Mouse (Mus musculus) forebrain, embryonic 11.5 days (tissue): ENCODE measurements at regions not wholly inside any gene's neighbourhood (a gene's known extent, or its start where the extent isn't known, plus 50 kb on each side); places are given as distances from the start of the nearest gene placed in this dataset.

ENCODE experiments used
- ATAC-seq: fragments of 200-750 bp; cut with Nextera tagmentation; replicated peaks from 2 replicates; pipeline ENCODE4 v1.8.0; 2017; ENCODE audit warnings: moderate TSS enrichment; ENCODE audit not compliant: low FRiP score
- DNase-seq: peaks from one replicate; pipeline ENCODE4 v3.0.0-alpha.2; 2017; ENCODE audit warnings: low spot score
- H3K27ac ChIP-seq: fragments of 300-500 bp; sonication (generic); 2 replicates; pipeline ENCODE4 v1.5.1; 2014; ENCODE audit warnings: low read depth, low read length
- H3K27me3 ChIP-seq: fragments of 300-500 bp; sonication (generic); 2 replicates; pipeline ENCODE4 v1.6.1; 2014; ENCODE audit warnings: mild to moderate bottlenecking, low read length, mixed read lengths; ENCODE audit not compliant: control insufficient read depth, insufficient read depth
- H3K36me3 ChIP-seq: fragments of 300-500 bp; sonication (generic); 2 replicates; pipeline ENCODE4 v1.6.1; 2014; ENCODE audit warnings: mild to moderate bottlenecking, low read length, moderate library complexity, mixed read lengths; ENCODE audit not compliant: control insufficient read depth, insufficient read depth
- H3K4me1 ChIP-seq: fragments of 300-500 bp; sonication (generic); replicated peaks from 2 replicates; pipeline ENCODE4 v1.6.1; 2014; ENCODE audit warnings: low read length, mixed read lengths; ENCODE audit not compliant: control insufficient read depth, insufficient read depth
- H3K4me2 ChIP-seq: fragments of 300-500 bp; sonication (generic); 2 replicates; pipeline ENCODE4 v1.6.1; 2014; ENCODE audit warnings: low read depth, mild to moderate bottlenecking, low read length, moderate library complexity, mixed read lengths; ENCODE audit not compliant: severe bottlenecking
- H3K4me3 ChIP-seq: fragments of 300-500 bp; sonication (generic); 2 replicates; pipeline ENCODE4 v1.5.1; 2014; ENCODE audit warnings: low read depth, low read length
- H3K9ac ChIP-seq: fragments of 300-500 bp; sonication (generic); 2 replicates; pipeline ENCODE4 v1.6.1; 2014; ENCODE audit warnings: low read length
- H3K9me3 ChIP-seq: fragments of 300-500 bp; sonication (generic); 2 replicates; pipeline ENCODE4 v1.6.1; 2016; ENCODE audit warnings: low read length, mixed read lengths; ENCODE audit not compliant: control insufficient read depth
- WGBS: fragments of 180-500 bp; shearing (Covaris S2); extraction: QIAGEN DNeasy Blood & Tissue Kit; methylation state at CpG from one replicate; pipeline ENCODE4 v1.1.7; 2014; 5-methylcytosine and 5-hydroxymethylcytosine counted together

GRCm38 (mm10) chr12:13729901-13730637 lies 421.8 kb downstream of the Fam84a start:
- no peak overlapping the region for H3K9ac ChIP-seq
- H3K9me3 ChIP-seq, result no peaks in the 10 kb centered on the region
- no peaks in the 10 kb centered on the region for H3K4me1 ChIP-seq
- ATAC-seq (no peak), DNase-seq (no peak)
- H3K4me3 ChIP-seq, result no peak overlapping the region
- H3K36me3 ChIP-seq, result no peaks in the 10 kb centered on the region
- H3K27ac ChIP-seq, result no peak overlapping the region
- H3K27me3 ChIP-seq, result no peaks in the 10 kb centered on the region
- 91% methylated on average over 2 of the region's 2 CpGs for WGBS
- no peak overlapping the region for H3K4me2 ChIP-seq

GRCm38 (mm10) chr12:13728986-13729385 lies 422.9 kb downstream of the Fam84a start:
- no peak for ATAC-seq

GRCm38 (mm10) chr12:13724511-13724910 lies 427.3 kb downstream of the Fam84a start:
- WGBS, result 93% methylated on average over 2 of the region's 2 CpGs
- Histone ChIP-seq H3K4me1 (no peaks in the 10 kb centered on the region), H3K9ac (no peak overlapping the region), H3K4me3 (no peak overlapping the region), H3K9me3 (no peaks in the 10 kb centered on the region), H3K27me3 (no peaks in the 10 kb centered on the region), H3K27ac (no peak overlapping the region), H3K36me3 (no peaks in the 10 kb centered on the region), H3K4me2 (no peak overlapping the region)
- ATAC-seq (no peak), DNase-seq (no peak)

More at GRCm38 (mm10) chr12:13728986-13729385, 422.9 kb downstream of the Fam84a start:
- H3K4me2 ChIP-seq, result no peak overlapping the region
- WGBS, result 74% methylated on average over 4 of the region's 4 CpGs
- DNase-seq, result no peak
- no peaks in the 10 kb centered on the region for H3K9me3 ChIP-seq
- no peaks in the 10 kb centered on the region for H3K36me3 ChIP-seq
- H3K27ac ChIP-seq, result no peak overlapping the region
- H3K9ac ChIP-seq, result no peak overlapping the region
- H3K4me1 ChIP-seq, result no peaks in the 10 kb centered on the region
- no peak overlapping the region for H3K4me3 ChIP-seq
- no peaks in the 10 kb centered on the region for H3K27me3 ChIP-seq

- 94% methylated on average over 3 of the region's 3 CpGs for WGBS
- Histone ChIP-seq H3K4me1 (no peaks in the 10 kb centered on the region), H3K9ac (no peak overlapping the region), H3K9me3 (no peaks in the 10 kb centered on the region), H3K27me3 (no peaks in the 10 kb centered on the region), H3K36me3 (no peaks in the 10 kb centered on the region), H3K4me3 (no peak overlapping the region), H3K4me2 (no peak overlapping the region), H3K27ac (no peak overlapping the region)
- no peak for ATAC-seq
- DNase-seq, result no peak
Observed at GRCm38 (mm10) chr12:13709806-13710205, 440.9 kb downstream of the Nbas start.

GRCm38 (mm10) chr12:13707747-13708146 lies 438.8 kb downstream of the Nbas start:
- no peak overlapping the region for H3K4me2 ChIP-seq
- H3K4me1 ChIP-seq, result no peaks in the 10 kb centered on the region
- H3K4me3 ChIP-seq, result no peak overlapping the region
- H3K36me3 ChIP-seq, result no peaks in the 10 kb centered on the region
- DNase-seq (no peak), ATAC-seq (no peak)
- H3K27ac ChIP-seq, result no peak overlapping the region
- H3K9ac ChIP-seq, result no peak overlapping the region
- H3K9me3 ChIP-seq, result no peaks in the 10 kb centered on the region
- WGBS, result 89% methylated on average over 5 of the region's 5 CpGs
- H3K27me3 ChIP-seq, result no peaks in the 10 kb centered on the region

- ATAC-seq (peak; percentile 61; the same call in 1 of the 2 replicates), DNase-seq (no peak)
- Histone ChIP-seq H3K4me2 (no peak overlapping the region), H3K27ac (no peak overlapping the region), H3K36me3 (no peaks in the 10 kb centered on the region), H3K4me3 (no peak overlapping the region), H3K27me3 (no peaks in the 10 kb centered on the region), H3K9me3 (no peaks in the 10 kb centered on the region), H3K9ac (no peak overlapping the region), H3K4me1 (no peaks in the 10 kb centered on the region)
- WGBS, result 44% methylated on average over 4 of the region's 4 CpGs
Observed at GRCm38 (mm10) chr12:13706510-13706909, 437.6 kb downstream of the Nbas start.

- DNase-seq (no peak), ATAC-seq (no peak)
- Histone ChIP-seq H3K36me3 (no peaks in the 10 kb centered on the region), H3K4me2 (no peak overlapping the region), H3K9ac (no peak overlapping the region), H3K4me3 (no peak overlapping the region), H3K4me1 (no peaks in the 10 kb centered on the region), H3K9me3 (no peaks in the 10 kb centered on the region), H3K27me3 (no peaks in the 10 kb centered on the region), H3K27ac (no peak overlapping the region)
- WGBS, result 87% methylated on average over 3 of the region's 3 CpGs
Observed at GRCm38 (mm10) chr12:13703604-13704003, 434.7 kb downstream of the Nbas start.

- H3K4me3 ChIP-seq, result no peak overlapping the region
- no peak overlapping the region for H3K9ac ChIP-seq
- H3K4me2 ChIP-seq, result no peak overlapping the region
- H3K9me3 ChIP-seq, result no peaks in the 10 kb centered on the region
- ATAC-seq (no peak), DNase-seq (no peak)
- 95% methylated on average over 2 of the region's 2 CpGs for WGBS
- no peak overlapping the region for H3K27ac ChIP-seq
- no peaks in the 10 kb centered on the region for H3K27me3 ChIP-seq
- no peaks in the 10 kb centered on the region for H3K36me3 ChIP-seq
- no peaks in the 10 kb centered on the region for H3K4me1 ChIP-seq
Observed at GRCm38 (mm10) chr12:13699858-13700257, 430.9 kb downstream of the Nbas start.

GRCm38 (mm10) chr12:13698834-13699233 lies 429.9 kb downstream of the Nbas start:
- H3K4me2 ChIP-seq, result no peak overlapping the region
- ATAC-seq (no peak), DNase-seq (no peak)
- 70% methylated on average over 4 of the region's 4 CpGs for WGBS
- H3K36me3 ChIP-seq, result no peaks in the 10 kb centered on the region
- no peak overlapping the region for H3K4me3 ChIP-seq
- no peaks in the 10 kb centered on the region for H3K27me3 ChIP-seq
- H3K9ac ChIP-seq, result no peak overlapping the region
- H3K27ac ChIP-seq, result no peak overlapping the region
- H3K9me3 ChIP-seq, result no peaks in the 10 kb centered on the region
- no peaks in the 10 kb centered on the region for H3K4me1 ChIP-seq
